Mouse (Mus musculus) gonadal fat pad, adult 2 months (tissue): Measurements from ENCODE around the gene Zfp866. TPM values are rescaled to one million over a fixed set of nuclear protein-coding genes. Genes with fewer than 3 reads are reported as not detected.

Experiments used
- DNase-seq: peaks from one replicate; pipeline ENCODE4 v3.0.0-alpha.2; 2012; ENCODE audit warnings: low read depth
- polyA plus RNA-seq: library from polyadenylated mRNA; depleted of rRNA; stranded (reverse); fragments of >200 nt; gene quantifications from 2 replicates; pipeline ENCODE4 v1.2.3, GENCODE M21; 2012

Gene Zfp866
- polyA plus RNA-seq, 1 experiment, result 8.9 TPM

DNA sequence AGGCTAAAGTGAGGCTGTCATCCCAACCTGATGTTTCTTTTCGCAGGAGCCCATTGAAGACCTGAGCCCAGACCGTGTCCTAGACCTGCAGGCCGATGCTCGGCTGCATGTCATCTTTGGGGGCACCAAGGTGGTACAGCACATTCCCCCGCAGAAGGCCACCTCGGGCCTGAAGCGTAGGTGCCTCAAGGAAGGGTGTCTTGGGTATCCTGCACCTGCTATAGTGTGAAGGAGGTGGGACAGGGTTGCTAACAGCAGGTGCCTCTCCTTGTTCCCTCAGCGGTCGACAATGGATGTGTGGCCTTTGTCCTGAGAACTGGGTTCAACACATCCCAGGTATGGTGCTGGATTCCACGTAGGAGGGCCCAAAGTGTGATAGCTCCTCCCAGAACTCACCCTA, 6.7 kb upstream of the Zfp866 start:
- DNase-seq, result no peak

DNA sequence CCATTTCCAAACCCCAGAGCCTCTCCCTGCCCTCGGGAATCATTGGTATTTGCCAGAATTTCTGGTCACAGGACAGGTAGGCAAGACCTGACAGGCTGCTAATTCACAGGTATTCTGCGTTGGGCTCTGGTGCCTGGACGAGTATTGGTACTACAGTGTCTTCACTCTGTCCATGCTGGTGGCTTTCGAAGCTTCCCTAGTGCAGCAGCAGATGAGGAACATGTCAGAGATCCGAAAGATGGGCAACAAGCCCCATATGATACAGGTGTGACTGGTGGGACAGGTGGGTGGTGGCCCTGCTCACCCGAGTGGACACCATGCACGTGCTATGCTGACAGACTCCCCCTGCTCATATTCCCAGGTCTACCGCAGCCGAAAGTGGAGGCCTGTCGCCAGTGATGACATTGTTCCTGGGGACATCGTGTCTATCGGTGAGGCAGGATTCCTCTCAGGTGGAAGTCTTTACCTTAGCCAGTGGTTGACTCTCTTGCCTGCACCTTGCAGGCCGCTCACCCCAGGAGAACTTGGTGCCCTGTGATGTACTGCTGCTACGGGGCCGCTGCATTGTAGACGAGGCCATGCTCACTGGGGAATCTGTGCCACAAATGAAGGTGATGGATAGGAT, 5.9 kb upstream of the Zfp866 start:
- no peak for DNase-seq

DNA sequence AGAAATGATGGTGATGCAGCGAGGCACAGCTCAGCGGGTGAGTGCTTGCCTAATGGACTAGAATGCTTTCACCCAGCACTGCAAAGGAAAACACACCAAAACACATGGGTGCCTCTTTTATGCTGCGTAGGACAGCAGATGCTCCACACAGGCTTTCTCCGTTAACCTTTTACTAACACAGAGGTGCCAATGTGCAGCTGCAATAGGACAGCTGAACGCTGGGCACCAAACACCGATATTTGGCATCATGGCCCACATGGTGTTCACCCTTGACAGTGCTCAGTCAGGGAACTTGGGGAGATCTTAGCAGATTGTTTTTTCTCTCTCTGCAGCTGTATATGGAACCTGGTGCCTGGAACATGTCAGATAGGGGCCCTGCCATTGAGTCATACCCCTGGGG, 3.9 kb upstream of the Zfp866 start:
- no peak for DNase-seq

DNA sequence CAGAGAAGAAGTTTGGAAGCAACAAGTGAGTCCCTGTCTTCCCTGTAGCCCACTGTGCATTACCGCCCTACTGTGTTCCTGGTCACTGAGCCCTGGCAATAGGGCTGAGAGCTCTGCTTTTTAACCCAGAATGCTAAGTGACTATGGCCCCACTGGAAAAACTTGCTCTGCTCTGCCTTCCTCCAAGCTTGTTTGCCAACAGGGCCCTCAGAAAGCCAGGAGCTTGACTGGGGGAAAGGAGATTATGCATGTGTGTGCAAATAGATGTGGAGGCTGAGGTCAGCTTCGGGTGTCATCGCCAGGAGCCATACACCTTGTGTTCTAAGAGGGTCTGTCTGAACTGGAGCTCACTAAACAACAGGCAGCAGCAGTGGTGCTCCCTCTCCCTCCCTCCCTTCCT, 3.1 kb upstream of the Zfp866 start:
- DNase-seq, result no peak

DNA sequence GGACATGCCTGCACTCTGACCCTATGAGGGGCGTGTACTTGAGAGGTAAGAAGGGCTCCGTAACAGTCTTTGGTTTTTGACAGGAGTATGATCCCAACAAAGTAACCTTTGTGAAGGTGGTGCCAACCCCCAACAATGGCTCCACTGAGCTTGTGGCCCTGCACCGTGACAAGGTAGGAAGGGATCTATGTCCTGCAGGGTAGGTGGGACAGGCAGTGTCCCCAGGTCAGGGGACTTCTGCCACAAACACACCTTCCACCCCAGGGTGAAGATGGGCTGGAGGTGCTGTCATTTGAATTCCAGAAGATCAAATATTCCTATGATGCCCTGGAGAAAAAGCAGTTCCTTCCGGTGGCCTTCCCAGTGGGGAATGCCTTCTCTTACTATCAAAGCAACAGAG, 2.7 kb upstream of the Zfp866 start:
- DNase-seq, result no peak

DNA sequence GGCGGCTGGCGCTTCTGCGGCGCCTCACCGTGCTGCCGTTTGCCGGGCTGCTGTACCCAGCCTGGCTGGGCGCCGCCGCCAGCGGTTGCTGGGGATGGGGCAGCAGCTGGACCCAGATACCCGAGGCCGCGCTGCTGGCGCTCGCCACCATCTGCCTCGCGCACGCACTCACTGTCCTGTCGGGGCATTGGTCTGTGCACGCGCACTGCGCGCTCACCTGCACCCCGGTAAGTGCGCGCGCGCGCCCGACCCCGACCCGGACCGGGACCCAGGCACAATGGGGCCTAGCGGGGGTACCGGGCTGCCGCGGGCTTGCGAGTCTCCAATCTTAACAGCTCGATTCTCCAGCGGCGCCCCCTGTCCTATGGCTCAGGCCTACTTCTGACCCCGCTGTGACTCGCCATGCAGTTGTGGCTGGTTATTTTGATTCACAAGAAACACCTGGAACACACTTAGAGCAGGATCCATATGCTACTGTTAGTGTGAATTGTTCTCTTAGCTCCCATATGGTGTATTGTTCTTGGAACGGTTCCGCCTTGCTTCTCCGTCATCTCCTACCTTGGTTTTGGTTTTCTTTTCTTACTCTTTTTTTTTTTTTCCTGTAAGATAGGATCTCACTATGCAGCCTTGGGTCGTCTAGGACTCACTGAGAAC, 564 bp upstream of the Zfp866 start:
- DNase-seq, result no peak

DNA sequence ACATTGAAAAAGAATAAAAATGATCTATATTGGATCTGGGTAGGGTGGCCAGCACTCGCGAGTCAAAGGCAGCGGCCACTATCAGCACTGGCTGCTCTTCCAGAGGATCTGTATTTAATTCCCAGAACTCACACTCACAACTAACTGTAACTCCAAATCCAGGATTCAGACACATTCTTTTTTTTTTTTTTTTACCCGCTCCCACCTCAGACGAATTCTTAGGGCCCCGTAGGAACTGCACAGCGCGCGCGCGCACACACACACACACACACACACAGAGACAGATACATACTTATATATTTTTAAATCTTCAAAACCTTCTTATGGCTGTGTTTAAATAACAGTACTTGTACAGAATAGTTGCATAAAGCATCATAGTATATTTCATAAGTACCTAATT, 614 bp downstream of the Zfp866 start:
- DNase-seq, result no peak

DNA sequence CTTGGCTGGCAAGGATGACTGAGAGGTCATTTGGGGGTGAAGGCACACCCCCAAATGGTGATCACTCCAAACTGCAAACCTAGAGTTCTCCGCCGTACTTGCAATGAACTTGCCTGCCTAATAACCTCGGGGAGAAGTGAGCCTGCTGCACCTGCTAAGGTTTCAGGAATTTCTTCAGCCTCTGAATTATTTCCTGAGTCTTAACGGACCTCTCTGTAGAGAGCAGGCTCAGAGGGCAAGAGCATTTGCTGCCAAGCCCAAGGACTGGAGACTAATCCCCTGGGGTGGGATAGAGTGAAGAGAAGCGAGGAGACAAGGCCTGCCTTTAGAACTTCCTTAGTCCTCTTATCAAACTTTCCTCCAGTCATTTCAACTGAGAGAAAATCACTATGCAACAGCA, 1.2 kb downstream of the Zfp866 start:
- no peak for DNase-seq

DNA sequence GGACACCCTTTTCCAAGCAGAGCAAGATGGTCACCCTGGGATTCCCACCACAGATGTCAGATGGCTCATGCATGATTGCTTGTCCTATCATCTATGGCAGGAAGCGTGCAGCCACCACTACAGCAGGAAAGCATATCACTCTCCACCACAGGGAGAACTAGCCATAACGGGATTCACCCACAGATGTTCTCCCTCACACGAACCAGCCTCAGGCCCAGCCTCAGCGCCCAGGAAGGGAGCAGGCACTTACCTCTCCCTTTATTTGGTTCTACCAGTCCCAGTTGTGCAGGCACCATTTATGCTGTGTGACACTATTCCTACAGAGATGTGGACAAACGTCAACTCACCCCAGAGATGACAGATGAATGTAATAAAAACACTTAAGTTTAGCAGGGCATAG, 1.9 kb downstream of the Zfp866 start:
- no peak for DNase-seq

DNA sequence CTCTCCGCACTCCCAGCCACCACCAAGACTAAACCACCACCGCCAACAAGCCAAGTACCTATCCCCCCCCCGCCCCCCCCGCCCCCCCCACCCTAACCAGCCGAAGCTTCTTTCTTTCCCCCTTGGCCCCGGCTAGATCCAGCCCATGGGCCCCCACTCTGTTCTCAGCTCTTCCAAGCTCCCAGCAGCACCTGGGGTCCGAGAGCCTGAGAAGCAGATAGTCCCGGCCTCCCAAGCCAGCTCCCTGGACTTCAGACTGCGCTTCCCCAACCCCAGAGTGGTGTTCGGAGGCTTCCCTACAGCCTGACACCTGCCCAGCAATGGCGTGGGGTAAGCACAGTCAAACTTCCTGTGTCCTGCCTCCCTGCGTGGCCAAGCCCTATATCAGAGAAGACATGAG, 13.9 kb downstream of the Zfp866 start:
- DNase-seq, result no peak

DNA sequence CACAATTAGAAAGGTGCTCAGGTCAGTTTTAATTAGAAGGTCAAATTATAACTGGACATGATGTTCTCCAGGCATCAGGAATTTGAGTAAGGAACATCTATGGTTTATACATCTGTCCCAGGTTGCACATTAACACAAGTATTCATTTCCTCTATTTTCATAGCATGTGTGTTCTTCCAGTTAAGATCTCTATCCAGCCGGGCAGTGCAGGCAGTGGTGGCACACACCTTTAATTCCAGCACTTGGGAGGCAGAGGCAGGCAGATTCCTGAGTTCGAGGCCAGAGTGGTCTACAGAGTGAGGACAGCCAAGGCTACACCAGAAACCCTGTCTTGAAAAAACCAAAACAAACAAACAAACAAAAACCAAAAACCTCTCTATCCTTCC, 15.8 kb downstream of the Zfp866 start:
- DNase-seq, result no peak

DNA sequence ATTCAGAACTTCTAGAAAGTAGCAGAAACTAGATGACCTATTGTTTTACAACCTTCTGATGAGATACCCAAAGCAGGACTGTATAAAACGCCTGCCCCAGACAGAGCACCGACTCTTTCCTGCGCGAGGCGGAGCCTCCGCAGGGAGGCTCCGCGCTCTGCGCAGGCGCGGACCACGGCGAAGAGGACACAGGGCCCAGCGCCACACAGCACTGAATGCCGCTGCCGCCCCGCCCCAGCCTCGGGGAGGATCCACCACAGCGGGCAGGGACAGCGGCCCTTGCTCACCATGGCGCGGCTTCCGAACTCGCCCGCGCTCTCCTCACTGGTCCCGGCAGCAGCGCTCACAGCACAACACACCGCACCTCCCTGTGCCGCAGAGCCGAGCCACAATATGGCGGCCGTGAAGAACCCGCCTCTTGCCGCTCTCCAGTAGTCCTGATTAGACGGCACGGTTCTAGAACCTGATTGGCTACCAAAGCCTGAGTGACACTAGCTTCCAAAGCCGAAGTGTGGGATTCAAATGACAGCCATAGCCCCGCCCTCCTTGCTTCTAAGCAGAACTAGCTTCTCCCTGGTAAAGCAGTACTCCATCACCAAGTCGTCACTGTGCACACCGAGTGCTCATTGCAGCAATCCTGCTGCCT, 16.4 kb downstream of the Zfp866 start, which contains the start of gene Gm20422:
Gm20422 (minus strand) TSS at position 384 of the 646 bp plus-strand sequence.
- DNase-seq, result peak; percentile 90

DNA sequence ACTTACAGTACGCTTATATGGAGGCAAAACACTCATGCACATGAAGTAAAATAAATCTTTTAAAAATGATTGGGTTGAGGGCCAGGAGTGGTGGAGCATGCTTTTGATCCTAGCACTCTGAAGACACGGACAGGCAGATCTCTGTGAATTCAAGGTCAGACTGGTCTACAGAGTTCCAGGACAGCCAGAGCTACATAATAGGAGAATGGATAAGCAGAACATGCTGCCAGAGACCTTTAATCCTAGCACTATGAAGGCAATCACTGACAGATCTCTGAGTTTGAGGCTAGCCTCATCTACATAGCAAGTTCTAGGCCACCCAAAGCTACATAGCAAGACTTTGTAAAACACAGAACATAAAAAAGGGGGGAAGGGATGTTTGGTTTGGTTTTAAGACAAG, 18.9 kb downstream of the Zfp866 start:
- no peak for DNase-seq

DNA sequence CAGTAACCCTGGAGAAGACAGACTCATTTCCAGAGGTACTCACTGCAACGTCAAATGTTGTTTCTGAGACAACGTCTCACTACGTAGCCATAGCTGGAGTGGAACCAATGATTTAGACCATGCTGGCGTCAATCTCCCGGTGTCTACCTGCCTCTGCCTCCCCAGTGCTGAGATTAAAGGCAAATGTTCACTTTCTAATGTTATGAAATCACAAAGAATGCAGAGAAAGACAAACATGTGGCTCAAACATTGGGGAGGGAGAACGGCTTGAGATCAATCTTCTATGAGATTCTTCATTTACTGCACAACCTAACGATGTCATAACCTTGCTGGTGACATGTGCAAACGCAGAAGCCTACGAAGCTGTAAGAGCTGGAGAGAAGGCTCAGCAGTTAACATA, 19.8 kb downstream of the Zfp866 start:
- no peak for DNase-seq

DNA sequence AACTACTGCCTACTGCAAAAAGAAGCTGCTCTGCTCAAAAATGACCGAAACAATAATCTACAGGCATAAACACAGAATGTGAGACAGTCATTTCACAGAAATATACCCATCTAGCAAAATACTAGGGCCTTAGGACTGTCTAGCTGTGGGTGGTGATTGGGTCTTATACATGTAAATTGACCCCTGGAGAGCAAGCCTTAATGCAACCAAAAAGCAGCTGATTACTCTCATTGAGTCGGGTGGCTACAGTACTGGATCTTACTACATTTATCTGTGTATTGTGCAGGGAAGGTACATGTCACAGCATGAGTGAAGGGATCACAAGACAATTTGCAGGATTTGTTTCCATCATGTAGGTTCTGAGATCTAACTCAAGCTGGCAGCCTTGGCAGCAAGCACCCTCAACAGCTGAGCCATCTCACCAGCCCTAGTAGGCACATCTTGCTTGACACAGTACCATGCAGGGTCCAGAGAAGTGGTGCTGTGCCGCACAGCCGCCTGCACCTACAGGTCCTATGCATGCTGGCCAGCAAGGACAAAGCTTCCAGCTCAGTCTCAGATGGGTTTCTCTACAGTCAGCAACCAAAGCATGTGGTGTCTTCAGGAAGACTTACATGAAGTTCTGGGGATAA, 29.0 kb downstream of the Zfp866 start:
- no peak for DNase-seq

DNA sequence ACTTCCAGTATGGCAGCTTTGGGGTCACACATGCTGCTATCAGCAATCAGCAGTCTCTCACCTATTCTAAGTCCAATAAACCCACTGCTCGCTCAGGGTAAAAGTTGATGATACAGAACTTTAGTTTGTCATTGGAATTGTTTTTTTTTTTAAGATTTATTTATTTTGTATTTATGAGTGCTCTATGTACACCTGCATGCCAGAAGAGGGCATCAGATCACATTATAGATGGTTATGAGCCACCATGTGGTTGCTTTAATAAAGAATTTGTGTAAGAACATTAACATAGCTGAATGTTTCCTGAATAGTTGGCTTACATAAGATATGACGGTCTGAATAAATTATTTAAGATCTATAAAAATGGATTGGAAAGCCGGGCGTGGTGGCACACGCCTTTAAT, 32.7 kb downstream of the Zfp866 start:
- DNase-seq, result no peak

DNA sequence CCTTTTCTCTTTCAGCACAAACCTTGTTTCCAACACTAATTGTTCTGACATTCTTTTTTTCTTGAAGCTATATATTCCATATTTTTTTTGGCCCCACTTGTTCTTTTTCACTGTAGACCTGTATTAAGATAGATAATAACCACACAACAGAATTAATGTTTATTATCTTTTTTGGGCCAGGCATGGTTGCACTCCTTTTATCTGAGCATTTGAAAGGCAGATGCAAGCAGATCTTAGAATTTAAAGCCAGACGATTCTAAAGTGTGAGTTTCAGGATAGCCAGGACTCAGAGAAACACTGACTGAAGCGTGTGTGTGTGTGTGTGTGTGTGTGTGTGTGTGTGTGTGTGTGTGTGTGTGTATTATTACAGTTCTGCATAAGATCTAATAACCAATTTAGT, 38.5 kb downstream of the Zfp866 start:
- DNase-seq, result no peak

DNA sequence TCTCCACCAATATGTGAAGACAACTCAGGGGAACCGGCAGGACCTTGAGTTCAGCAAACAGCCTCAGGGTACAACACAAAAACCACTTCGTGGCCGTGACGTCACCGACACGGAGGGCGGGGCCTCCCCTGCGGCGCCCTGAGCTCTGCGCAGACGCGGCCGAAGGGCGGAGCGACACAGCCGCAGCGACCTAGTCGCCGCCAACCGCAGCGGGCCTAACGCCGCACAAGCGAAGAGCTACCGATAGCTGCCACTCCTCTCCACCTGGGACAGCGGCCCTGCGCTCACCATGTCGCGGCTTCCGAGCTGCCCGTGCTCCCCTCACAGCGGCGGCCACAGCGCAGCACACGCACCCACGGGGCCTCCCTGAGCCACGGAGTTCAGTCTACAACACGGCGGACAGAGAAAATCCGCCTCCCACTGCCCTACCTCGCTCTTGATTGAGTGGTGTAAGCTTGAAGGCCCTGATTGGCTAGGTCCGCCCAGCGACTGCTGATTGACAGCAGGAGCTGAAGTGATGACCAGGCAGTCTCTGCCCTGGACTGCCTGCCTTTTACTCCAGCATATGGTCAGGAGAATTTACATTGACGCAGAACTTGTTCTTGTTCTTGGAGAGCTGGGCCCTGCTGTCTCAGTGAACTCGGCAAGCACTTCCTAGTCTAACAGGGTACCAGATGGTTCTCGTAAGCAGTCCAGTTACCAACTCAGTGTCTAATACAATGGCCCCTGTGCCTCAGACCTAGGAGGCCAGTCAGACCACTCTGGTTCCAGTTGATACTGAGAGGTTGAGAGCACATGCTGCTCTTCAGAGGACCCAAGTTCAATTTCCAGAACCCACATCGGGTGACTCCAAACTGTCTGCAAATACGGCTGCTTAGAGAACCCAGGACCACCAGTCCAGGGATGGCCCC, 41.2 kb downstream of the Zfp866 start, which contains the start of gene Zfp963:
Zfp963 (minus strand) TSS at position 427 of the 911 bp plus-strand sequence.
- DNase-seq, result peak; percentile 54

DNA sequence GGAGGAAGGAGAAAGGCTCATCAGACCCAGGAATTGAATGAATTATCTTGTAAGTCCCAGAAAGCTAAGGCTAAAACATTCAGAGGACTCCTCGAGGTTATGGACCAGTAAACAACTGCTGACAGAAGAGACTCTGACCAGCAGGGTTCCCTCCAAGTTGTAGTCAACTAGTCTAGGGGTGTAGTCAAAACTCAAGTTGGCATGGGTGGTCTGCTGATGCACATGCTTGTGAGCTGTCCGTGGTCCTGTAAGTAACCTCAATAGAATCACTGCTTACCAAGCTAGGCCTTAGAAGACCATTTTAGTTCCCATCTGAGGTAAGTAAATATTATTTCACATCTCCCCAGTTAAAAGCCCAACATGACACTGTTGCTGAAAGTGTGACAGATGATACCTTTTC, 49.7 kb downstream of the Zfp866 start:
- no peak for DNase-seq

DNA sequence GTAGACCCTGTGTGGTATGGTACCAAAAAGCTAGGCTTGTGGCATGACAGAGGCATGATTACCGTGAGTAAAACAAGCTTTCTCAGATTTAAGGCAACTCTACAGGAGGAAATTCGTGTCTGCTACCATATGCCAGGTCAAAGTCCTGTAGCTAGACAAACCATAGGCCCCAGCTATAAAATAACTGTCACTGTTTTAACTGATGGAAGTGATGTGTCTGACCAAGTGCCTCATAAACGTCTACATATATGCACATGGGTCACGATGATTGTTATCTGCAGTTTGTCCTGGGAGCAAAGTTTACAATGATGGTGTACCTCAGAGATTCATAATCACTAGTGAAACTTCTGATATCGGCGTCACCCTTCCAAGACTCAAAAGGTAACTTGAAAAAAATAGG, 50.2 kb downstream of the Zfp866 start:
- no peak for DNase-seq

DNA sequence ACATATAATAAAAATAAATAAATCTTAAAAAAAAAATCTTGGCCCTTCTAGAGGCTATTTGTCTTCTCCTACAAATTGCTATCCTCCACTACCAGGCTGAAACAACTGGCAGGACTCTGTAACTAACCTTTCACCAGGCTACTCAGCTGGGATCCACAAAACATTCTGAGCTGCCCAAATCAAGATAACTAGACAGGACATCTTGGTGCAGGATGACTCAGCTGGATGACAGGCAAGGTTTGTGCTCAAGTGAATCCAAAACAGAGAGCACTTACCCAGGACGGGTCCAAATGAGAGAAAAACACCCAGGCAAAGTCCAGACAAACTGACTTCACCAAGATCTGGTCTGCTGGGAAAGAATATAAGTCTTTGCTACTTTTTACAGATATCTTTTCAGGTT, 55.5 kb downstream of the Zfp866 start:
- DNase-seq, result no peak

DNA sequence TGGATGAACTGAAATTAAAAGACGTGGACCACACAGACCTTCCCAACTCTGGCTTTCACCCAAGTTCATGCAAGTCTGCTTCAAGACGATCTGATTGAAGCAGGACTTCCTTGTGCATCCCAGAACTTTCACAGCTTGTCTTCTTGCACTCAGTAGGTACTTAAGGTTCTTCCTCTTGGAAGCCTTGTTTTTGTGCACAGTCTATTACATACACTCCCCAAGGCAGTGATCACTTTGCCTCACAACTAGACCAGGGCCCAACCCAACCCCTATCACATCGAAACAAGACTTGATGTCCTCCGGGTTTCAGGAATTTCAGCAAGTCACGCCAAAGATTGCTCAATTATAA, 73.8 kb downstream of the Zfp866 start:
- DNase-seq, result no peak
